Mouse (Mus musculus): ENCODE data around the gene Rps8.

GRCm38 (mm10) chr4:117131198-117131597 is 24.8 kb downstream of the Rps8 start:
- no peak for TF ChIP-seq POLR2A (IDR thresholded peaks at IDR 0.05; ENCODE audit: insufficient read length, low read depth)
- no peak for TF ChIP-seq MAX (IDR thresholded peaks at IDR 0.05; ENCODE audit: low read depth)
- no peak for TF ChIP-seq USF1 (IDR thresholded peaks at IDR 0.05; ENCODE audit: low read depth)
- no peak for TF ChIP-seq MYOG (IDR thresholded peaks at IDR 0.05; ENCODE audit: control insufficient read depth in 1 of 3, insufficient read depth in 1 of 3, insufficient read length in 2 of 3, low read depth in 2 of 3)
- no peak for TF ChIP-seq TCF12 (IDR thresholded peaks at IDR 0.05; ENCODE audit: insufficient read depth, poor library complexity, severe bottlenecking)
- no peak for TF ChIP-seq CEBPB (IDR thresholded peaks at IDR 0.05; ENCODE audit: insufficient read depth, poor library complexity, severe bottlenecking)
- no peak for TF ChIP-seq E2F4 (IDR thresholded peaks at IDR 0.05; ENCODE audit: insufficient read depth)
- no peak for TF ChIP-seq POLR2AphosphoS2 (IDR thresholded peaks at IDR 0.05; ENCODE audit: insufficient read length, low read depth)
- TF ChIP-seq MYOD1 (IDR thresholded peaks at IDR 0.05; ENCODE audit: control insufficient read depth in 1 of 3, insufficient read length in 2 of 3, low read depth in 2 of 3) = no peak
- no peak for TF ChIP-seq REST (IDR thresholded peaks at IDR 0.05; ENCODE audit: insufficient read depth, insufficient read length)
- no peak for TF ChIP-seq SRF (IDR thresholded peaks at IDR 0.05; ENCODE audit: control insufficient read depth, insufficient read length, low read depth)
- TF ChIP-seq TCF3 (IDR thresholded peaks at IDR 0.05; ENCODE audit: insufficient read length, low read depth) = no peak
